Mouse (Mus musculus): ENCODE measurements around the gene Pdss2.
"Not testable (repeated sequence)": the region's sequence is repeated elsewhere in the genome, so short reads cannot be mapped to it uniquely, and the experiment has no call there.

Pdss2 gene

DNA sequence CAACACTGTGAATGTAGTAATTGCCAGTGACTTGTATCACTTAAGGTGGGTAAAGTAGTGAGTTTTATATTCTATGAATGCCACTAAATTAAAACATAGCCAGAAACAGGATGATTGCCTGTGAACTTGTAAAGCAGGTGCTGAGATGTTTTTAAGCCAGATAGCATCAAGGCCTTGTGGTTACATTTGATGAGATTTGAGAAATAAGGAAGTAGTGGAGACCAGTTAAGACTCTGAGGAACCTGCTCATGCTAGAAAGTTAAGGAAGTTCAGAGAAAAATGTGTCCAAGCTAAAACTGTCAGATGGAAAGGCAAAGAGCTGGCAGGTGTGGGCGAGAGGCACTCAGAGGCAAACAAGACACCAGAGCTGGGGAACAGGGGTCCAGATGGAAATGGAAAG is 184.8 kb downstream of the Pdss2 start:
- peak; percentile 12 for DNase-seq (ENCODE audit: low read depth, low spot score)
- Histone ChIP-seq H3K36me3 (ENCODE audit: control insufficient read depth, insufficient read depth, low read length, poor library complexity, severe bottlenecking) (no peaks in the 10 kb centered on the region), H3K27me3 (ENCODE audit: control insufficient read depth, insufficient read depth, low read length, poor library complexity, severe bottlenecking) (no peaks in the 10 kb centered on the region)

- no peaks in the 10 kb centered on the region for H3K36me3 ChIP-seq (ENCODE audit: control insufficient read depth, insufficient read depth, low read length, poor library complexity, severe bottlenecking)
- DNase-seq (ENCODE audit: low read depth, low spot score) = no peak
- no peaks in the 10 kb centered on the region for H3K27me3 ChIP-seq (ENCODE audit: control insufficient read depth, insufficient read depth, low read length, poor library complexity, severe bottlenecking)
These were observed 185.6 kb downstream of the Pdss2 start for GRCm38 (mm10) chr10:43406885-43407284.

DNA sequence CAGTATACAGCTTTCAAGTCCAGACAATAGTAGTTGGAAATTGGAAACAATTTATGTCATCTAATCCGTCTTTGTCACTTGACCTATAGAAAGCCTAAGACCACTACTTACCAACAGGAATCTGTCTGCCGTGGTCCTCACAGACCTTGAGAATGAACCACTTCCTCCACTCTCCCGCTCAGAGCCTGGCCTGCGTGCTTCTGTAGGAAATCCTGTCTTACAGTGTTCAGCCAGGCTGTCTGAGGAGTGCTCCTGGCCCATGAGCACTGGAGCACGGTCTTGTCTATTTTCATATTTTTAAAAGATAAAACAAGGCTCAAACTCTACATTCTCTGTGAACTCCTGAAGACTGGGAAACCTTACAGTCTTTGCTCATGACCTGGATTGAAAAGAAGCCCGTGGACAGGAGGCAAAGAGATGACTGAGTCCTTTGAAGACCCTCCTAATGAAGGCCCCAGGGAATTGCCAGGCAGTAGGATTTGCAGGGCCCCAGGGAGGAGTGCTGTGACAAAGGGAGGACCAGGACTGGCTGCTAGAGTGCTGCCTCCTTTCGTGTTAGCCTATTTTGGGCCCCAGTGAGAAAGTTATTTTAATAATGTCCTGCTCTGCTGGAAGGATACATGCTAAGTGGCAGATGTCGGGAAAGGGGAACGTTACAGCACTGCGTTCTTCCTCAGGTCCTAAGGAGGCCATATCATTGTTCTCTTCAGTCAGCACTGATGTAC is 188.4 kb downstream of the Pdss2 start:
- Histone ChIP-seq H3K27me3 (ENCODE audit: control insufficient read depth, insufficient read depth, low read length, poor library complexity, severe bottlenecking) (no peaks in the 10 kb centered on the region), H3K36me3 (ENCODE audit: control insufficient read depth, insufficient read depth, low read length, poor library complexity, severe bottlenecking) (no peaks in the 10 kb centered on the region)
- no peak for DNase-seq (ENCODE audit: low read depth, low spot score)

DNA sequence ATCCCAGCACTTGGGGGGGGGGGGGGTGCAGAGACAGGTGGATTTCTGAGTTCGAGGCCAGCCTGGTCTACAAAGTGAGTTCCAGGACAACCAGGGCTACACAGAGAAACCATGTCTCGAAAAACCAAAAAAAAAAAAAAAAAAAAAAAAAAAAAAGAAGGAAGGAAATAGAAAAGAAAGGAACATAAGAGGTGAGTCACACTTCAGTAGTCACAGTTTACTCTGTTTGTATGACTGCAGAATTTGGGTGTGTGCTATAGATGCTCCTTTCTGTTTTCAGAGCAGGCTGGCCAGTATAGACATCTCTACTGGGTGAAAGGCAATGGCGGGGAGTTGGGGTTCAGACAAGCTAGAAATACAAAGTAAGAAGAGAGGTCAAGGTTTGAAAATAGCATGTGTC is 189.9 kb downstream of the Pdss2 start:
- peak; percentile 22 for DNase-seq (ENCODE audit: low read depth, low spot score)
- H3K36me3 ChIP-seq (ENCODE audit: control insufficient read depth, insufficient read depth, low read length, poor library complexity, severe bottlenecking); H3K27me3 ChIP-seq (ENCODE audit: control insufficient read depth, insufficient read depth, low read length, poor library complexity, severe bottlenecking): not testable (repeated sequence)

DNA sequence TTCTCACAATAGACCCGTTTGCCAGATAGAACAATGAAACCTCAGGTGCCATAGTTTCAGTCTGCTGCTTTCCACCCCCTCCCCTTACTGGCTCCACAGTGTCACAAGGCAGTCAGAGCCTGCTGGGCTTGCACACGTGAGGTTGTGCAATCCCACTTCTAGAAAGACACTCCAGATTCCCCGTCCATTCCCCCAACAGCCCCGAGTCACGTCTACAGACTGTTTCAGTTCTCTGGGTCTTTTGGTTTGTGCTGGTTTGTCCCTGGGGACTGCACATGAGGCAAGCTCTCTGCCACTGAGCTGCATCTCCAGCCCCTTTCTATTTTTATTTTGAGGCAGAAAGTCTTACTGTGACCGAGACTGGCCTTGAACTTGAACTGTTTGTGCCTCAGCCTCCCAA is 196.1 kb downstream of the Pdss2 start:
- DNase-seq (ENCODE audit: low read depth, low spot score) = peak; percentile 69
- H3K27me3 ChIP-seq (ENCODE audit: control insufficient read depth, insufficient read depth, low read length, poor library complexity, severe bottlenecking) = no peaks in the 10 kb centered on the region
- no peaks in the 10 kb centered on the region for H3K36me3 ChIP-seq (ENCODE audit: control insufficient read depth, insufficient read depth, low read length, poor library complexity, severe bottlenecking)

DNA sequence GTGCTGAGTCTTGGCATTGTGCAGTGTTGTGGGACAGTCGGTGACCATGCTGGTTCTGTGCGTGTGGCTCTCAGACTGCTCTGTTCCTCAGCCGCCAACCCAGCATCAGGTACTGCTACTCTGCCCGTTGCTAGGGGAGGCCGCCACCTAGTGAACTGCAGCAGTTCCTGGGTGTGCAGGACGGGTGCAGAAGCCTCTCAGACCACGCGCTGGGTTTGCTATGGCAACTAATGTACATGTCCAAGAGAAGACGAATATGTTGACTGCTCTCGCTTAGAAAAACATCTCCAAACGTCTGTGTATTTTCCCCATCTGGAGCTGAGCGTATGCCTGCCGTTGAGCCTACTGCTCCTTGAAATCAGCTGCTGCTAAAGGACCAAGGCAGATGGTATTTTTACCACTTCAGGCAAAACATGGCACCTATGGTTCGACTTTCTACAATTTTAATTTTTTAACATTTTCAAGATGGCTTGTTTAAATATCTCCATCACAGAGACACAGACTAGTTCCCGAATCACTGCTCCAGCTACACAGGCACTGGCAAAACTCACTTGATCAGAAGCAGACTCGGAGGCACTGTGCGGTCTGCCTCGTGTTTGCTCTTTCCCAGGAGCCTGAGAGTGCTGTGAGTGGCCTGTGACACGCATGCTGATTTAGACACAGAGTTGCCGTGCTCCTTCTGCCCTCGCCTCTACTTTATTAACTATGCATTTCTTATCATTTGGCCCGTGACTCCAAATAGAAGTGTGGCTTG is 199.6 kb downstream of the Pdss2 start:
- Histone ChIP-seq H3K27me3 (ENCODE audit: control insufficient read depth, insufficient read depth, low read length, poor library complexity, severe bottlenecking) (no peaks in the 10 kb centered on the region), H3K36me3 (ENCODE audit: control insufficient read depth, insufficient read depth, low read length, poor library complexity, severe bottlenecking) (no peaks in the 10 kb centered on the region)
- no peak for DNase-seq (ENCODE audit: low read depth, low spot score)

DNA sequence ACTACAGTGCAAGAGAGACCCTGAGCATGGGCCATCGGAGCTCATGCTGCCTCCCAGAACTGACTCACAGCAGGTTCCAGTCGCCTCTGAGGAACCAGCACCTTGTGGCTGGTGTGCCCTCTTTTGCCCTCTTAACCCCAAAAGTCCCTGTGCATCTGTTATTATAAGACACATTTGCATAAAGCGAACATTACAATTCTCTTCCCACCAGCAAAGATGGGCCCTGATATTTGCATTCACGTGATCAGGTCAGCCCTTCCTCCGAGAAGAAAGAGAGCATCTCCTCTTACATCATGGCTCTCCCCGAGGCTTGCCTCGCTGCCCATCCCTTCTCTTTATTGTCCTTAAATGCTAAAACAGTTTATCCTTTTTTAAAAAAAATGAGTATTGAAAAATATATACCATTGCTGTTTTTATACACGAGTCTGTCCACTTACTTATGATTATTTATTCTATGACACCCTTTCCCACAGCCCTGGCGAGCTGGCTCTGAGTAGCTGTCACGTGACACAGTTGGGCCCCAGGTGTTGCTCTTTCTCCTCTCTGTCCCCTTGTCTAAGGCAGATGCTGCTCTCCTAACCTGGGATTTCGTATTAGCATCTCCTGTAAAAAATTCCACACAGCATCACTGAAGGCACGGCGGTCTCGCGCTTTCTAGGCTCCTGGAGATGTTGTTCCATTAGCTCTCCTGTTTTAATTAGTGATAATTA is 200.9 kb downstream of the Pdss2 start:
- Histone ChIP-seq H3K36me3 (ENCODE audit: control insufficient read depth, insufficient read depth, low read length, poor library complexity, severe bottlenecking) (no peaks in the 10 kb centered on the region), H3K27me3 (ENCODE audit: control insufficient read depth, insufficient read depth, low read length, poor library complexity, severe bottlenecking) (no peaks in the 10 kb centered on the region)
- DNase-seq (ENCODE audit: low read depth, low spot score) = peak; percentile 51

- DNase-seq (ENCODE audit: low read depth, low spot score) = no peak
- no peaks in the 10 kb centered on the region for H3K36me3 ChIP-seq (ENCODE audit: control insufficient read depth, insufficient read depth, low read length, poor library complexity, severe bottlenecking)
- no peaks in the 10 kb centered on the region for H3K27me3 ChIP-seq (ENCODE audit: control insufficient read depth, insufficient read depth, low read length, poor library complexity, severe bottlenecking)
These were observed 203.3 kb downstream of the Pdss2 start for GRCm38 (mm10) chr10:43424545-43424944.

- no peaks in the 10 kb centered on the region for H3K27me3 ChIP-seq (ENCODE audit: control insufficient read depth, insufficient read depth, low read length, poor library complexity, severe bottlenecking)
- no peaks in the 10 kb centered on the region for H3K36me3 ChIP-seq (ENCODE audit: control insufficient read depth, insufficient read depth, low read length, poor library complexity, severe bottlenecking)
- no peak for DNase-seq (ENCODE audit: low read depth, low spot score)
These were observed 209.3 kb downstream of the Pdss2 start for GRCm38 (mm10) chr10:43430606-43431005.

GRCm38 (mm10) chr10:43434326-43434725 is 213.0 kb downstream of the Pdss2 start:
- no peak for DNase-seq (ENCODE audit: low read depth, low spot score)

DNA sequence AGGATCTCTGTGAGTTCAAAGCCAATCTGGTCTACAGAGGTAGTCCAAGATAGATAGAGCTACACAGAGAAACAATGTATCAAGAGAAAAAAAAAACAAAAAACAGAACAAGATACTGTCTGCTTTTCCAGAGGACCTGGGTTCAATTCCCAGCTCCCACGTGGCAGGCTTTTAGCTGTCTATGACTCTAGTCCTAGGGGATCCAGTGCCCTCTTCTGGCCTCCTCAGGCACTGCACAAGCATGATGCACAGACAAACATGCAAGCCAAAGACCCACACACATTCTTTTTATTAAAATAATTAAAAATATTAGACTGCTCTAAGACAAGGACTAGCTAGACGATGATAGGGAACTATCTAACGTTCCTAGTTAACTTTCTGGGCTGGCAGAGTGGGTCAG is 214.5 kb downstream of the Pdss2 start:
- no peak for DNase-seq (ENCODE audit: low read depth, low spot score)
- Histone ChIP-seq H3K36me3 (ENCODE audit: control insufficient read depth, insufficient read depth, low read length, poor library complexity, severe bottlenecking) (no peaks in the 10 kb centered on the region), H3K27me3 (ENCODE audit: control insufficient read depth, insufficient read depth, low read length, poor library complexity, severe bottlenecking) (no peaks in the 10 kb centered on the region)

More at GRCm38 (mm10) chr10:43434326-43434725, 213.0 kb downstream of the Pdss2 start:
- no peaks in the 10 kb centered on the region for H3K27me3 ChIP-seq (ENCODE audit: control insufficient read depth, insufficient read depth, low read length, poor library complexity, severe bottlenecking)
- H3K36me3 ChIP-seq (ENCODE audit: control insufficient read depth, insufficient read depth, low read length, poor library complexity, severe bottlenecking) = no peaks in the 10 kb centered on the region

DNA sequence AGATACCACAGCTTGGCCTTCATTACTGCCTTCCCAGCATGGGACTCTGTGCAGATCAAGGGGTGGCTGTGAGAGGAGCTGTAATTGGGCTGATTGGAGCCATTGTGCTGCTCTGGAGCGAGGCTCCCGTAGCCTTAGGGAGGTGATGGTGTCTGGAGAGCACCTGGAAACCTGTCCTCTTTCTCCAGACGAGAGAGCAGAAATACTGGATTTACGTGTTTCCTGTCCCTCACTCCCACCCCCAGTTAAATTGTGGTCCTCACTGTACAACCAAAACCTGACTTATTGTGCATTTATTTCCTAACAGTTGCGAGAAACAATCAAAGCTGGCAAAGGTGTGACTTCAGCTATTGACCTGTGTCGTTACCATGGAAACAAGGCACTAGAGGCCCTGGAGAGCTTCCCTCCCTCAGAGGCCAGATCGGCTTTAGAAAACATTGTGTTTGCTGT is 218.2 kb downstream of the Pdss2 start:
- no peak for DNase-seq (ENCODE audit: low read depth, low spot score)
- Histone ChIP-seq H3K36me3 (ENCODE audit: control insufficient read depth, insufficient read depth, low read length, poor library complexity, severe bottlenecking) (no peaks in the 10 kb centered on the region), H3K27me3 (ENCODE audit: control insufficient read depth, insufficient read depth, low read length, poor library complexity, severe bottlenecking) (no peaks in the 10 kb centered on the region)

DNA sequence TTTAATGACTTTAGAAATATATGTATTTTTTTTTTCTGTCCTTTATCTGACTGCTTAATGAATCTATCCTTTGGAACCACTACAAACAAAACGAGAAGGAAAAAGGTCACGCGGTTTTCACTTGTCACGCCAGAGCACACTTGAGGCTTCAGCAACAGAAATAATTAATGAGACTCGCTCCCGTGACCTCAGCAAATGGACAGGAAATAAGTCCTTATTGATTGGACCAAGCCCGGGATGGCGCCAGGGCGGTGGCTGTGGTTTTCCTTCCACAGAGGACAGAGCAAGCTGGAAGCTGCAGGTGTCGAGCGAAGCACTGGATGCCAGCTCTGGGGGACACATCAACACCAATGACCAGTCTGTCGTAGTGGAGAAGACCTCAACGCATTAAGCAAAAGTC is 218.8 kb downstream of the Pdss2 start:
- no peak for DNase-seq (ENCODE audit: low read depth, low spot score)
- Histone ChIP-seq H3K27me3 (ENCODE audit: control insufficient read depth, insufficient read depth, low read length, poor library complexity, severe bottlenecking) (no peaks in the 10 kb centered on the region), H3K36me3 (ENCODE audit: control insufficient read depth, insufficient read depth, low read length, poor library complexity, severe bottlenecking) (no peaks in the 10 kb centered on the region)

DNA sequence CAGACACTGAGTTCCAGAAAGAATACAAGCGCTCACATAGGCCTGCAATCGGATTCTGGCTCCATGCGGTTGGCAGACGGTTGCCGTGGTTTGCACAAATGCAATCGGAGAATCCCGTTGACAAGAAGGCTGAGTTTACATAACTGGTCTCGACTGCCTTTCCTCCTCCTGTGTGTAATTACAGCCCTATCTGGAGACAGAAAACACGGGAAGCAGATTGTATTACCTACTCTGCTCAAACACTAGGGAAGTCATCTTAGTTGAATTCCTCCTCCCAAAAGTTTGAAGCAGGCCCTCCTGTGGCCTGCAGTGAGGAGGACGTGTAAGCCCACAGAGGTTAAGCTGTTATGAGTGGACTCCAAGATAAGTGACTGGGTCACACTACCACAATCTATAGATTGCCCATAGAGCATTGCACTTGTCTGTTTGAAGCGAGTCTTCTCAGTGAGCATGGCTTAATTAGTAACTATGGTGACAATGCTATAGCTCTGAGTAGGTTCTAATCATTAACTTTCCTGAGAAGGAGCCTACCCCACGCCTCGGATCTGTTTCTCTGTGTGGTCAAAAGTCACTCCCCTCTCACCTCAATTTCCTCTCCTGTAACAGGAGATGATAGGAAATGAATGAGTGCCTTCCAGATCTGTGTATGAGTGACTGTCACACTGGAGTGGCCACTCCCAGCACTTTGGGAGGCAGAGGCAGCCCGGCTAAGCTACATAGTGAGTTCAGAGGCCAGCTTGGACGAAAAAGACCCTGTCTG is 219.9 kb downstream of the Pdss2 start:
- H3K36me3 ChIP-seq (ENCODE audit: control insufficient read depth, insufficient read depth, low read length, poor library complexity, severe bottlenecking) = no peaks in the 10 kb centered on the region
- no peak for DNase-seq (ENCODE audit: low read depth, low spot score)
- no peaks in the 10 kb centered on the region for H3K27me3 ChIP-seq (ENCODE audit: control insufficient read depth, insufficient read depth, low read length, poor library complexity, severe bottlenecking)

All from splenic B cell, adult 2 months (primary cell).